Mouse (Mus musculus) lung, postnatal 0 days (tissue): ENCODE measurements around the gene Fxr2. TPM values are rescaled to one million over a fixed set of nuclear protein-coding genes. Genes with fewer than 3 reads are reported as not detected.

Source experiments
- ATAC-seq: fragments of 200-750 bp; cut with Nextera tagmentation; 2 replicates; pipeline ENCODE4 v1.8.0; 2017; ENCODE audit warnings: moderate library complexity
- DNase-seq: peaks from one replicate; pipeline ENCODE4 v3.0.0-alpha.2; 2016; ENCODE audit warnings: low spot score
- H3K27ac ChIP-seq: fragments of 300-500 bp; sonication (generic); 2 replicates; pipeline ENCODE4 v1.5.1; 2014; ENCODE audit warnings: antibody characterized with exemption, mild to moderate bottlenecking, low read length, mixed read lengths
- H3K27me3 ChIP-seq: fragments of 300-500 bp; sonication (generic); replicated peaks from 2 replicates; pipeline ENCODE4 v1.6.1; 2014; ENCODE audit warnings: low read length, mixed read lengths; ENCODE audit not compliant: insufficient read depth
- H3K36me3 ChIP-seq: fragments of 300-500 bp; sonication (generic); 2 replicates; pipeline ENCODE4 v1.6.1; 2014; ENCODE audit warnings: low read length, mixed read lengths; ENCODE audit not compliant: insufficient read depth
- H3K4me1 ChIP-seq: fragments of 300-500 bp; sonication (generic); 2 replicates; pipeline ENCODE4 v1.6.1; 2014; ENCODE audit warnings: antibody characterized with exemption, low read depth, low read length, mixed read lengths; ENCODE audit not compliant: insufficient read depth
- H3K4me2 ChIP-seq: fragments of 300-500 bp; sonication (generic); replicated peaks from 2 replicates; pipeline ENCODE4 v1.6.1; 2014; ENCODE audit warnings: low read depth, mild to moderate bottlenecking, low read length, moderate library complexity, mixed read lengths
- H3K4me3 ChIP-seq: fragments of 300-500 bp; sonication (generic); 2 replicates; pipeline ENCODE4 v1.5.1; 2014; ENCODE audit warnings: low read depth, low read length
- H3K9ac ChIP-seq: fragments of 300-500 bp; sonication (generic); replicated peaks from 2 replicates; pipeline ENCODE4 v1.6.1; 2014; ENCODE audit warnings: low read depth, mild to moderate bottlenecking
- H3K9me3 ChIP-seq: fragments of 300-500 bp; sonication (generic); 2 replicates; pipeline ENCODE4 v1.6.1; 2016; ENCODE audit warnings: low read length, mixed read lengths
- CTCF ChIP-seq: IDR thresholded peaks from 2 replicates; pipeline ENCODE4 v1.5.1; 2016; ENCODE audit warnings: antibody characterized with exemption, mild to moderate bottlenecking
- EP300 ChIP-seq: IDR thresholded peaks from 2 replicates; pipeline ENCODE4 v1.6.1; 2016; ENCODE audit warnings: antibody characterized with exemption, mild to moderate bottlenecking, control low read depth
- WGBS: fragments of 180-500 bp; shearing (Covaris S2); extraction: QIAGEN DNeasy Blood & Tissue Kit; methylation state at CpG from one replicate; pipeline ENCODE4 v1.1.7; 2014; 5-methylcytosine and 5-hydroxymethylcytosine counted together
- polyA plus RNA-seq: library from polyadenylated mRNA; unstranded; fragments of >200 nt; fragmentation: Nextera tagmentation; extraction: Ambion mirVana; gene quantifications from 2 replicates; pipeline ENCODE4 v1.2.1, GENCODE M21; 2015

Gene Fxr2
- 16.3 and 17.9 TPM in 2 replicates for polyA plus RNA-seq

GRCm38 (mm10) chr11:69632284-69633089 is at the start of gene Fxr2:
Gene Fxr2, plus strand, starts transcription at chr11:69632990.
- Histone ChIP-seq H3K4me3 (peak within 1 kb of the TSS; percentile 77), H3K4me1 (no peaks in the 10 kb centered on the region; the same call in 1 of the 2 replicates), H3K27ac (peak within 1 kb of the TSS; percentile 96), H3K9ac (peak within 1 kb of the TSS; percentile 88), H3K36me3 (no peaks in the 10 kb centered on the region), H3K9me3 (no peaks in the 10 kb centered on the region), H3K27me3 (no peaks in the 10 kb centered on the region), H3K4me2 (peak within 1 kb of the TSS; percentile 85)
- under 1% methylated on average over 22 of the region's 56 CpGs for WGBS
- ATAC-seq, result peak; percentile 96
- TF ChIP-seq EP300 (no peak), CTCF (peak; percentile 90)
- peak; percentile 99 for DNase-seq

- no peak overlapping the region for H3K4me3 ChIP-seq
- no peak overlapping the region for H3K9ac ChIP-seq
- ATAC-seq, result no peak
- no peak overlapping the region for H3K4me2 ChIP-seq
- H3K27me3 ChIP-seq, result no peaks in the 10 kb centered on the region
- no peak for DNase-seq
- 80% methylated on average over 7 of the region's 7 CpGs for WGBS
- no peaks in the 10 kb centered on the region for H3K4me1 ChIP-seq
- H3K36me3 ChIP-seq, result peaks cover 13% of the 10 kb centered on the region
- H3K9me3 ChIP-seq, result no peaks in the 10 kb centered on the region
- no peak overlapping the region for H3K27ac ChIP-seq
- TF ChIP-seq EP300 (no peak), CTCF (no peak)
Measured at GRCm38 (mm10) chr11:69584008-69584407, 48.8 kb upstream of the Fxr2 start.

GRCm38 (mm10) chr11:69584937-69585336 is 47.9 kb upstream of the Fxr2 start:
- Histone ChIP-seq H3K4me3 (no peak overlapping the region), H3K9me3 (no peaks in the 10 kb centered on the region), H3K4me2 (no peak overlapping the region), H3K36me3 (peaks cover 22% of the 10 kb centered on the region), H3K27me3 (no peaks in the 10 kb centered on the region), H3K9ac (no peak overlapping the region), H3K4me1 (no peaks in the 10 kb centered on the region), H3K27ac (no peak overlapping the region)
- ATAC-seq (no peak), DNase-seq (no peak)
- 94% methylated on average over 13 of the region's 13 CpGs for WGBS
- no peak for TF ChIP-seq EP300
- TF ChIP-seq CTCF, result no peak

GRCm38 (mm10) chr11:69585718-69586325 is 47.0 kb upstream of the Fxr2 start:
- no peaks in the 10 kb centered on the region for H3K9me3 ChIP-seq
- H3K27me3 ChIP-seq, result no peaks in the 10 kb centered on the region
- DNase-seq (peak; percentile 18), ATAC-seq (no peak)
- H3K9ac ChIP-seq, result no peak overlapping the region
- H3K27ac ChIP-seq, result no peak overlapping the region
- H3K4me1 ChIP-seq, result no peaks in the 10 kb centered on the region
- no peak overlapping the region for H3K4me3 ChIP-seq
- no peak for TF ChIP-seq CTCF
- no peak for TF ChIP-seq EP300
- H3K36me3 ChIP-seq, result peaks cover 30% of the 10 kb centered on the region
- 78% methylated on average over 7 of the region's 7 CpGs for WGBS
- no peak overlapping the region for H3K4me2 ChIP-seq

GRCm38 (mm10) chr11:69589207-69589834 is 43.5 kb upstream of the Fxr2 start:
- WGBS, result 91% methylated on average over 22 of the region's 22 CpGs
- no peak for TF ChIP-seq CTCF
- no peak for TF ChIP-seq EP300
- Histone ChIP-seq H3K9ac (no peak overlapping the region), H3K4me2 (no peak overlapping the region), H3K4me3 (no peak overlapping the region), H3K9me3 (no peaks in the 10 kb centered on the region), H3K27ac (no peak overlapping the region), H3K36me3 (peaks cover 32% of the 10 kb centered on the region), H3K4me1 (no peaks in the 10 kb centered on the region), H3K27me3 (no peaks in the 10 kb centered on the region)
- ATAC-seq (no peak), DNase-seq (no peak)

GRCm38 (mm10) chr11:69590622-69591021 is 42.2 kb upstream of the Fxr2 start:
- DNase-seq, result no peak
- no peak overlapping the region for H3K4me3 ChIP-seq
- WGBS, result 87% methylated on average over 8 of the region's 8 CpGs
- H3K9ac ChIP-seq, result no peak overlapping the region
- H3K9me3 ChIP-seq, result no peaks in the 10 kb centered on the region
- no peaks in the 10 kb centered on the region for H3K27me3 ChIP-seq
- no peak overlapping the region for H3K27ac ChIP-seq
- ATAC-seq, result no peak
- TF ChIP-seq EP300, result no peak
- TF ChIP-seq CTCF, result no peak
- no peaks in the 10 kb centered on the region for H3K4me1 ChIP-seq
- peaks cover 32% of the 10 kb centered on the region for H3K36me3 ChIP-seq
- H3K4me2 ChIP-seq, result no peak overlapping the region
